Mouse (Mus musculus): ENCODE results near the gene Ggn. TPM values are rescaled to one million over a fixed set of nuclear protein-coding genes. Genes with fewer than 3 reads are reported as not detected.
"Not testable (repeated sequence)": the region's sequence is repeated elsewhere in the genome, so short reads cannot be mapped to it uniquely, and the experiment has no call there.

Gene Ggn
- polyA plus RNA-seq, 1 experiment from 2014 or later, result 0.47 TPM

- no peaks in the 10 kb centered on the region for H3K9me3 ChIP-seq (ENCODE audit: control insufficient read depth, low read length)
- no peaks in the 10 kb centered on the region for H3K36me3 ChIP-seq (ENCODE audit: control insufficient read depth, insufficient read depth, low read length)
- no peak overlapping the region for H3K4me2 ChIP-seq (replicated peaks; ENCODE audit: low read depth, low read length)
- H3K4me1 ChIP-seq (ENCODE audit: control insufficient read depth, insufficient read depth, low read length), result peaks cover 4% of the 10 kb centered on the region; the same call in 1 of the 2 replicates
- WGBS, result 49% methylated on average over 16 of the region's 16 CpGs
- no peaks in the 10 kb centered on the region for H3K27me3 ChIP-seq (ENCODE audit: control insufficient read depth, insufficient read depth, low read length)
- H3K4me3 ChIP-seq (ENCODE audit: low read length), result no peak overlapping the region
- no peak overlapping the region for H3K27ac ChIP-seq (ENCODE audit: low read depth, low read length)
- ATAC-seq (ENCODE audit: low FRiP score, low TSS enrichment), result no peak
- no peak overlapping the region for H3K9ac ChIP-seq (ENCODE audit: low read depth, low read length)
These were observed 32.6 kb upstream of the Ggn start for GRCm38 (mm10) chr7:29137429-29137828.

- not testable (repeated sequence) for H3K27me3 ChIP-seq (ENCODE audit: control insufficient read depth, insufficient read depth, low read length); H3K36me3 ChIP-seq (ENCODE audit: control insufficient read depth, insufficient read depth, low read length); H3K4me3 ChIP-seq (ENCODE audit: low read length); H3K4me2 ChIP-seq (replicated peaks; ENCODE audit: low read depth, low read length); ATAC-seq (ENCODE audit: low FRiP score, low TSS enrichment); H3K9me3 ChIP-seq (ENCODE audit: control insufficient read depth, low read length); H3K4me1 ChIP-seq (ENCODE audit: control insufficient read depth, insufficient read depth, low read length); H3K9ac ChIP-seq (ENCODE audit: low read depth, low read length); H3K27ac ChIP-seq (ENCODE audit: low read depth, low read length)
- 91% methylated on average over 3 of the region's 4 CpGs for WGBS
These were observed 30.8 kb upstream of the Ggn start for GRCm38 (mm10) chr7:29139237-29139636.

GRCm38 (mm10) chr7:29141416-29141815 is 28.6 kb upstream of the Ggn start:
- 74% methylated on average over 8 of the region's 8 CpGs for whole genome bisulfite sequencing
- ATAC-seq (ENCODE audit: low FRiP score, low TSS enrichment), result no peak
- Histone ChIP-seq H3K27me3 (ENCODE audit: control insufficient read depth, insufficient read depth, low read length) (no peaks in the 10 kb centered on the region), H3K4me1 (ENCODE audit: control insufficient read depth, insufficient read depth, low read length) (no peaks in the 10 kb centered on the region), H3K36me3 (ENCODE audit: control insufficient read depth, insufficient read depth, low read length) (no peaks in the 10 kb centered on the region), H3K9me3 (ENCODE audit: control insufficient read depth, low read length) (no peaks in the 10 kb centered on the region), H3K9ac (ENCODE audit: low read depth, low read length) (no peak overlapping the region), H3K4me3 (ENCODE audit: low read length) (no peak overlapping the region), H3K27ac (ENCODE audit: low read depth, low read length) (no peak overlapping the region), H3K4me2 (replicated peaks; ENCODE audit: low read depth, low read length) (no peak overlapping the region)

GRCm38 (mm10) chr7:29144006-29144405 is 26.0 kb upstream of the Ggn start:
- no peaks in the 10 kb centered on the region for H3K27me3 ChIP-seq (ENCODE audit: control insufficient read depth, insufficient read depth, low read length)
- no peaks in the 10 kb centered on the region for H3K4me1 ChIP-seq (ENCODE audit: control insufficient read depth, insufficient read depth, low read length)
- no peak overlapping the region for H3K27ac ChIP-seq (ENCODE audit: low read depth, low read length)
- H3K9ac ChIP-seq (ENCODE audit: low read depth, low read length), result no peak overlapping the region
- no peak for ATAC-seq (ENCODE audit: low FRiP score, low TSS enrichment)
- no peak overlapping the region for H3K4me3 ChIP-seq (ENCODE audit: low read length)
- WGBS, result 90% methylated on average over 4 of the region's 4 CpGs
- H3K4me2 ChIP-seq (replicated peaks; ENCODE audit: low read depth, low read length), result no peak overlapping the region
- no peaks in the 10 kb centered on the region for H3K9me3 ChIP-seq (ENCODE audit: control insufficient read depth, low read length)
- no peaks in the 10 kb centered on the region for H3K36me3 ChIP-seq (ENCODE audit: control insufficient read depth, insufficient read depth, low read length)

GRCm38 (mm10) chr7:29146625-29147367 is 23.2 kb upstream of the Ggn start:
- Histone ChIP-seq H3K4me1 (ENCODE audit: control insufficient read depth, insufficient read depth, low read length) (no peaks in the 10 kb centered on the region), H3K4me2 (replicated peaks; ENCODE audit: low read depth, low read length) (no peak overlapping the region), H3K9me3 (ENCODE audit: control insufficient read depth, low read length) (no peaks in the 10 kb centered on the region), H3K9ac (ENCODE audit: low read depth, low read length) (no peak overlapping the region), H3K27ac (ENCODE audit: low read depth, low read length) (no peak overlapping the region), H3K4me3 (ENCODE audit: low read length) (no peak overlapping the region), H3K36me3 (ENCODE audit: control insufficient read depth, insufficient read depth, low read length) (no peaks in the 10 kb centered on the region), H3K27me3 (ENCODE audit: control insufficient read depth, insufficient read depth, low read length) (no peaks in the 10 kb centered on the region)
- WGBS, result 69% methylated on average over 7 of the region's 7 CpGs
- no peak for ATAC-seq (ENCODE audit: low FRiP score, low TSS enrichment)

- Histone ChIP-seq H3K27me3 (ENCODE audit: control insufficient read depth, insufficient read depth, low read length) (no peaks in the 10 kb centered on the region), H3K27ac (ENCODE audit: low read depth, low read length) (no peak overlapping the region), H3K36me3 (ENCODE audit: control insufficient read depth, insufficient read depth, low read length) (no peaks in the 10 kb centered on the region), H3K9ac (ENCODE audit: low read depth, low read length) (no peak overlapping the region), H3K4me2 (replicated peaks; ENCODE audit: low read depth, low read length) (no peak overlapping the region), H3K4me3 (ENCODE audit: low read length) (no peak overlapping the region), H3K4me1 (ENCODE audit: control insufficient read depth, insufficient read depth, low read length) (no peaks in the 10 kb centered on the region), H3K9me3 (ENCODE audit: control insufficient read depth, low read length) (no peaks in the 10 kb centered on the region)
- 89% methylated on average over 15 of the region's 15 CpGs for WGBS
- ATAC-seq (ENCODE audit: low FRiP score, low TSS enrichment), result no peak
These were observed 21.2 kb upstream of the Ggn start for GRCm38 (mm10) chr7:29148771-29149170.

GRCm38 (mm10) chr7:29151486-29151885 is 18.5 kb upstream of the Ggn start:
- ATAC-seq (ENCODE audit: low FRiP score, low TSS enrichment), result no peak
- H3K27me3 ChIP-seq (ENCODE audit: control insufficient read depth, insufficient read depth, low read length), result no peaks in the 10 kb centered on the region
- no peaks in the 10 kb centered on the region for H3K4me1 ChIP-seq (ENCODE audit: control insufficient read depth, insufficient read depth, low read length)
- no peak overlapping the region for H3K4me3 ChIP-seq (ENCODE audit: low read length)
- H3K4me2 ChIP-seq (replicated peaks; ENCODE audit: low read depth, low read length), result no peak overlapping the region
- 62% methylated on average over 10 of the region's 10 CpGs for WGBS
- no peak overlapping the region for H3K27ac ChIP-seq (ENCODE audit: low read depth, low read length)
- no peaks in the 10 kb centered on the region for H3K9me3 ChIP-seq (ENCODE audit: control insufficient read depth, low read length)
- no peaks in the 10 kb centered on the region for H3K36me3 ChIP-seq (ENCODE audit: control insufficient read depth, insufficient read depth, low read length)
- H3K9ac ChIP-seq (ENCODE audit: low read depth, low read length), result no peak overlapping the region

- Histone ChIP-seq H3K4me1 (ENCODE audit: control insufficient read depth, insufficient read depth, low read length) (no peaks in the 10 kb centered on the region), H3K36me3 (ENCODE audit: control insufficient read depth, insufficient read depth, low read length) (no peaks in the 10 kb centered on the region), H3K9me3 (ENCODE audit: control insufficient read depth, low read length) (no peaks in the 10 kb centered on the region), H3K27ac (ENCODE audit: low read depth, low read length) (no peak overlapping the region), H3K4me3 (ENCODE audit: low read length) (no peak overlapping the region), H3K27me3 (ENCODE audit: control insufficient read depth, insufficient read depth, low read length) (0 out of 2 replicates have a peak, but pooled peaks cover 3% of the 10 kb centered on the region), H3K9ac (ENCODE audit: low read depth, low read length) (no peak overlapping the region), H3K4me2 (replicated peaks; ENCODE audit: low read depth, low read length) (no peak overlapping the region)
- ATAC-seq (ENCODE audit: low FRiP score, low TSS enrichment), result no peak
- 97% methylated on average over 14 of the region's 14 CpGs for WGBS
These were observed 15.8 kb upstream of the Ggn start for GRCm38 (mm10) chr7:29154018-29154720.

GRCm38 (mm10) chr7:29155196-29155837 is 14.7 kb upstream of the Ggn start:
- peak overlapping the region; percentile 78 for H3K27ac ChIP-seq (ENCODE audit: low read depth, low read length)
- H3K4me2 ChIP-seq (replicated peaks; ENCODE audit: low read depth, low read length), result peak overlapping the region; percentile 98
- H3K4me3 ChIP-seq (ENCODE audit: low read length), result peak overlapping the region; percentile 88
- H3K27me3 ChIP-seq (ENCODE audit: control insufficient read depth, insufficient read depth, low read length), result 0 out of 2 replicates have a peak, but pooled peaks cover 4% of the 10 kb centered on the region
- H3K9ac ChIP-seq (ENCODE audit: low read depth, low read length), result peak overlapping the region; percentile 77
- H3K36me3 ChIP-seq (ENCODE audit: control insufficient read depth, insufficient read depth, low read length), result no peaks in the 10 kb centered on the region
- peak; percentile 87 for ATAC-seq (ENCODE audit: low FRiP score, low TSS enrichment)
- 9% methylated on average over 34 of the region's 37 CpGs for WGBS
- no peaks in the 10 kb centered on the region for H3K9me3 ChIP-seq (ENCODE audit: control insufficient read depth, low read length)
- H3K4me1 ChIP-seq (ENCODE audit: control insufficient read depth, insufficient read depth, low read length), result no peaks in the 10 kb centered on the region
